Mouse (Mus musculus): Measurements from ENCODE around the gene Aldh1l1.
A peak's percentile ranks its signal among the peaks of the same experiment; 100 is the strongest.

The Aldh1l1 gene

DNA sequence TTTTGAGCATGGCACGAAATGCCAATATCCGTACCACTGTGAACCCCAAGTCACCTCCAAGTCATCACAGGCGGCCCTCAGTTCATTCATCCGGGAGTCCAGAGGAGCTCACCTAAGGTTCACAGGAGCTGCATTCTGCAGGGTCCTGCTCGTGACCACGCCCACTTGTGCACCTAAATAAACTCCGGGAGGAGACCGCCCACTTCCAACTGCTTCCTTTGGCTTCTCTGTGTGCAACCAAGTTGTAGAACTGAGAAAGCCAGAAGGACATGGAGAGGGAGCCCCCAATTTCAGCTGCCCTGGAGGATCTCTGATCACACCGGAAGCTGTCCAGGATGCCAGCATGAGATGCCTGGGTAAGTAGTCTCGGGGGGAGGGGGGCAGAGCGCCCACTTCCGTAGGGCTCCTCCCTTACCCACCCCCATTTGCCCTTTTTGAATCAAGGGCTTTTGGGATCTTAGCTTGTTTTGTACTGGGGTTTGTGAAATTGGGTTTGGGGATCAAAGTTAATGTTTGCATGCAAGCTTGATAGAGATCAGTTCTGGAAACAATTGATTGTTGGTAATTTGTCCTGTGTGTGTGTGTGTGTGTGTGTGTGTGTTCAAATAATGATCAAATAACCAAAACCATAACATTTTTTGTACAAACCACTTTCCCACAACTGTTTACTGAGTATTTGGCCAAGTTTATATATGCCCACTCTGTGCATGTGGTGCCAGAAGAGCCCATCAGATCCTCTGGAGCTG lies at the start of gene Aldh1l1:
Gene Aldh1l1, plus strand, starts transcription at position 252 of the 746 bp plus-strand sequence.
- DNase-seq (ENCODE audit: low spot score), result no peak

DNA sequence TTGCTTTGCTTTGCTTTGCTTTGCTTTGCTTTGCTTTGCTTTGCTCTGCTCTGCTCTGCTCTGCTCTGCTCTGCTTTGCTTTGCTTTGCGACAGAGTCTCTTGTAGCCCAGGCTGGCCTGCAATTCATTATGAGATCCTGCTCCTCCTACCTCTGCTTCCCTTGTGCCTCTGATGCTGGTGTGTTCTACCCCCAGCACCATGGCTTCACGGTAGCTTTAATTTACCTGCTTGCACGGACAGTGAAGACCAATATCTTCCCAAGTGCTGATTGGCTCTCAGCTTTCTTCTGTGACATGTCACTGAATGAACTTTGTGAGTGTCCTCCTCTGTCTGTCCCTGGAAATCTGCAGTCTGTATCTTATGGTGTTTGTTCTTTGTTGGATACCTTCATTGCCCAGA lies 49.2 kb upstream of the Aldh1l1 start:
- DNase-seq (ENCODE audit: low spot score), result no peak

DNA sequence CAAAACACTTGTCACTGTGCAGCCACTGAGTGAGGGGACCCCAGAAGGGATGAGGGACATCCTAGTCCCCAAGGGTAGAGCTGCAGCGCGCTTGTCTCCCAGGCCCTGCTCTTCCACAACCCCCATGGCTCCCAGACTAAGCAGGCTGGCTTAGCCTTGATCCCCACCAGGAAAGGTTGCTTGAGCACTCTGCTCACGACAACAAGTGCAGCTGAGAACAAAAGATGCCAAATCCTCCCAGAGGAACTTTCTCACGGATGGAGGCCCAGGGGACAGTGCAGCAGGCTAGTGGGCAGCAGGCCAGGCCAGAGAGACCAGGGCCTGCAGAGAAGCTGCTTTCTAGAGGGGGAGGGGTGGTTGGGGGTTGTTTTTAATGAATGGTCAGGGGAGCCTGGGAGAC lies 39.3 kb upstream of the Aldh1l1 start:
- DNase-seq (ENCODE audit: low spot score), result no peak

GRCm38 (mm10) chr6:90450179-90450578 lies 36.0 kb upstream of the Aldh1l1 start:
- peak; percentile 83 for DNase-seq (ENCODE audit: low spot score)

- no peak for DNase-seq (ENCODE audit: low spot score)
These were observed 35.5 kb upstream of the Aldh1l1 start for GRCm38 (mm10) chr6:90450697-90451096.

DNA sequence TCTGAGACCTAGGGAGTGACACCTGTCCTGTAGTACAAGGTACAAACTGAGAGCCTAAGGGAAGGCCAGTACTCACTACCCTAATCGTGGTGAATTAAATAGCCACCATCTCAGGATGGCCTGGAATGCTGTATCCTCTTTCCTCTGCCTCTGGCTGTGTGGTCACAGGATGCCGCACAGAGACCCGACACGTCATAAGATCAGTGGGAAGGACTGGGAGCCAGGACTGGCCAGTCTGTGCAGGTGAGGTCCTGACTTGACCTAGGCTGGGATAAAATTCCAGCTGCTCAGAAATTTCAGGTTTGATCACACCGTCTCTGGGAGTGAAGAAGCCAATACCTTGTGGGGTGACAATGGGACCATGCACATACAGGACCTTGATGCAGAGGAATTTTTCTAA lies 34.7 kb upstream of the Aldh1l1 start:
- DNase-seq (ENCODE audit: low spot score), result no peak

DNA sequence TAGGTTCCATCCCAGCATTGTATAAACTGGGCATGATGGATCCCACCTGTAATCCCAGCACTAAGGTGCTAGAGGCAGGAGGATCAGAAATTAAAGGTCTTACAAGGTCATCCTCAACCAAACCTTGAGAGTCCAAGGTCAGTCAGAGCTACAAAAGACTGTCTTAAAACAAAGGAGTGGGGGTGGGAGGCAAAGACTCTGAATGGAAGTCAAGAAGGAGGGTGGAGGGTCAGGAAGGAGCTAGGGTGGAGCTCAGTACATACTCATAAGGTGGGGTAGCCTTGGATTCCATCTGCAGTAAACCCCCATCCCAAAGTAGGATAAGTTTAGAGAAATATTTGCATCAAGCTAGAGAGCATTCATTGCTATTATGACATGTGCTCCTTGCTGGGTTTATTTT lies 33.6 kb upstream of the Aldh1l1 start:
- DNase-seq (ENCODE audit: low spot score), result no peak

GRCm38 (mm10) chr6:90453751-90454150 lies 32.5 kb upstream of the Aldh1l1 start:
- no peak for DNase-seq (ENCODE audit: low spot score)

- DNase-seq (ENCODE audit: low spot score), result no peak
These were observed 28.8 kb upstream of the Aldh1l1 start for GRCm38 (mm10) chr6:90457421-90457820.

- DNase-seq (ENCODE audit: low spot score), result no peak
These were observed 25.0 kb upstream of the Aldh1l1 start for GRCm38 (mm10) chr6:90461181-90461580.

GRCm38 (mm10) chr6:90461771-90462170 lies 24.5 kb upstream of the Aldh1l1 start:
- no peak for DNase-seq (ENCODE audit: low spot score)

- DNase-seq (ENCODE audit: low spot score), result peak; percentile 53
These were observed 24.0 kb upstream of the Aldh1l1 start, which contains the start of gene Klf15 for GRCm38 (mm10) chr6:90462181-90462706. Gene Klf15, plus strand, starts transcription at chr6:90462576.

DNA sequence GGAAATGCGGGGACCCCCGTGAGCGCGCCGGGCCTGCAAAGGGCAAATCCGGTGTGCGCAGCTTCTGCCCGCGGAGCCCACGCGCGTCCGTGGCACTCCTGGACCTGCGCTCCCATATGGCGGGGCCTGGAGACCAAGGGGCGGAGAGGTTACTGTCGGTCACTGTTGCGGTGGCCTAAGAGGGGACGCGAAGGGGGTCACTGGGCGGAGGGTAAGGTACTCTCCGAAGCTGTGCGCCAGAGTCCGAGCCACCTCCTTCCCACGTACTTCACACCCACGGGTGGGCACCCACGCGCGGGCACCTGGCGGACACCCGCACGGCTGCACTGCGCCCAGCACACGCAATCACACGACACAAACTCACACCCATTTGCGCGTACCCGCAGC lies 23.4 kb upstream of the Aldh1l1 start:
- no peak for DNase-seq (ENCODE audit: low spot score)

DNA sequence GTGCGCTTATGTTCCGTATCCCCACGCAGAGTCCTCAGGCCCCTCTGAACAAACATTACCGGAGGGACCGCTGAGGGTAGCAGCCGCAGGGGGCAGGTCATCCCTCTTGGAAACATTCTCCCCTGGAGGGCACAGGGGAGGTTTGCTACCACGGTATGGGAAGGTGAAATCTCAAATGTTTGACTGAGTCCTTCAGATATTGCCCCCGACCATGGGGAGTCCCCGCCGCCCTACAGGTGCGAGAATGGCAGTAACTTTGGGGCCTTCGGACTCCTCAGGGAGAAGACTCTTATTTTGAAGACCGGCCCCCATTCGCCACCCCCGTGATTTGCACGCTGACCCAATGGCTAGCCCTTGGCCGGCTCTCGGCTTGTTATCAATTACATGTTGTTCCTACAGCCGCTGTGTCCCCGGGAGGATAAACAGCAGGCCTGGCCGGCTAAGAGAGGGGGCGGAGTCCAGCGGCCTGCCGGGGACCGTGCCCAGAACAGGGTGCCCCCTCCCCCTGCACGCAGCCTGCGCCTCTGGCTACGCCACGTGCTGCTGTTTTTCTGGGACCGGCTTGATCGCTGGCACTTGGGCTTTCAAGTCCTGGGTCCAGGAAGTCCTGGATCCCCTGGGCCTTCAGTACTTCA lies 22.9 kb upstream of the Aldh1l1 start:
- DNase-seq (ENCODE audit: low spot score), result peak; percentile 66

DNA sequence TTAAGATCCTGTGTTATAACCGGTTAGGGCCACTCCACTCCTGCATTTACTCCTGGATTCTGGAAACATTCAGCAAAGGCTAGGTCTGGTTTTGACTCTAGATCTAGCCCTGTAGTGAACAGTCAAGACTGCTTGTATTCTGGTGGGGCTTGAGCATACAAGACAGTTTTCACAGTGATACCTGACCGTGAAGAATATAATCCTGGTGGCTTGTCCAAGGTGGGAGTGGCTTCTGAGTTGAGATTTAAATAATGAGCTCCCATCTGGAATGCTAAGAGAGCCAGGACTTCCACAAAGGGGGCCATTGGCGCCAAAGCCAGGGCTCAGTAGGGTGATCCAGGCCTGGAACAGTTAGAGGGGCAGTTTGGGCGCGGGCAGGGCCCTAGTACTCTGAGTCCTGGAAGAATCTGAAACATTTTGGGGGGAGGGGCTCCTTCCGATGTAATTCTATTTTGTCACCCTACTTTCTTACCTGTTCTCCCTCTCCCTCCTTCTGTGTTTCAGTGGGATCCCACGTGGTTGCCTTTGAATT lies 22.3 kb upstream of the Aldh1l1 start:
- DNase-seq (ENCODE audit: low spot score), result no peak

- no peak for DNase-seq (ENCODE audit: low spot score)
These were observed 21.1 kb upstream of the Aldh1l1 start for GRCm38 (mm10) chr6:90465028-90465640.

GRCm38 (mm10) chr6:90466079-90466478 lies 20.1 kb upstream of the Aldh1l1 start:
- no peak for DNase-seq (ENCODE audit: low spot score)

- no peak for DNase-seq (ENCODE audit: low spot score)
These were observed 19.3 kb upstream of the Aldh1l1 start for GRCm38 (mm10) chr6:90466847-90467410.

GRCm38 (mm10) chr6:90468216-90468615 lies 18.0 kb upstream of the Aldh1l1 start:
- no peak for DNase-seq (ENCODE audit: low spot score)

DNA sequence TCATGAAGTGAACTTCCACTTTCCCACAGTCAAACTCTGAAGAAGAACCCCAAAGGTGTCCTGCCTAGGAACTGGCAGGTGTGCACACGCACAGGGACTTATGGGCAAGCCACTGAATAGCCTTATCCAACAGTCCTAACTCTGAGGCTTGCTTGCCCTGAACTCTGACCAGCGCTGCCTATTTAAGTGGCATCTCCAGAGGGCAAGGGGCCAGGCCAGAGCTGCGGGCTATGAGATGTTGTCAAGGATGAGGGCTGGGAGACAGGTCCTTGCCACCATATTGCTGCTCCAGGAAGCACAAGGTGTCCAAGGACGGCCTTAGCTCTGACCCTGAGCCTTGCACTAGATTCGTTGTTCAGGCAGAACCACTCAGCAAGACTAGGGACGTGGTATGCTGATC lies 17.2 kb upstream of the Aldh1l1 start:
- DNase-seq (ENCODE audit: low spot score), result no peak

DNA sequence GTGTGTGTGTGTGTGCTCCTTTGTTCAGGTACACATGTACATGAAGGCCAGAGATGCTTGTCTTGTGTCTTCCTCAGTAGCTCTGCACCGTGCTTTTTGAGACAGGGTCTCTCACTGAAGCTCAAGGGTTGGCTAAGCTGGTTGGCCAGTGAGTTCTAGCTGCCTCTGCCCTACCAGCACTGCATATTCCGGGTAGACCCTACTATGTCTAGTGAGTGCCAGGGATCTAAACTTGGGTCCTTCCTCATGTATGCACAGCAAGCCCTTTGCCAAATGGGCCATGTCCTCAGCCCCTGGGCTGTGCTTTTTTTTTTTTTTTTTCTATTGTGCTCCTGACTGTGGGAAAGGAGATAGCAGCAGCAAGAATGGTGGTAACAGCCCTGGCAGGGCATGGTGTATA lies 16.0 kb upstream of the Aldh1l1 start:
- no peak for DNase-seq (ENCODE audit: low spot score)

- DNase-seq (ENCODE audit: low spot score), result peak; percentile 40
These were observed 15.2 kb upstream of the Aldh1l1 start for GRCm38 (mm10) chr6:90470947-90471541.
